Mouse (Mus musculus) neural tube, embryonic 15.5 days (tissue): ENCODE results near the gene Myb. TPM values are rescaled to one million over a fixed set of nuclear protein-coding genes. Genes with fewer than 3 reads are reported as not detected.

ENCODE experiments used
- polyA plus RNA-seq: library from polyadenylated mRNA; unstranded; fragments of >200 nt; fragmentation: Nextera tagmentation; extraction: Ambion mirVana; gene quantifications from 2 replicates; pipeline ENCODE4 v1.2.1, GENCODE M21; 2015

Gene Myb
- polyA plus RNA-seq, 1 experiment from 2014 or later: 1.8 TPM

Other genes with a start within 250 kb of the Myb start
- 98.5 and 115 TPM in 2 replicates for gene Ahi1, start 208.4 kb downstream of the Myb start, polyA plus RNA-seq
- gene Hbs1l, start 135.0 kb upstream of the Myb start, polyA plus RNA-seq: 86.5 and 93.3 TPM in 2 replicates
- gene Aldh8a1, start 216.3 kb upstream of the Myb start, polyA plus RNA-seq: 0.06 and 0.18 TPM in 2 replicates